Mouse (Mus musculus): ENCODE measurements around the gene Gm17402. TPM values are rescaled to one million over a fixed set of nuclear protein-coding genes. Genes with fewer than 3 reads are reported as not detected.

Gene Gm17402
- not detected for polyA plus RNA-seq (2017; shearing (Covaris generic))

- no peak for ATAC-seq
These were observed at the start of gene Gm17402 for GRCm38 (mm10) chr3:67375063-67375462. Gene Gm17402 (minus strand): TSS chr3:67375163.

DNA sequence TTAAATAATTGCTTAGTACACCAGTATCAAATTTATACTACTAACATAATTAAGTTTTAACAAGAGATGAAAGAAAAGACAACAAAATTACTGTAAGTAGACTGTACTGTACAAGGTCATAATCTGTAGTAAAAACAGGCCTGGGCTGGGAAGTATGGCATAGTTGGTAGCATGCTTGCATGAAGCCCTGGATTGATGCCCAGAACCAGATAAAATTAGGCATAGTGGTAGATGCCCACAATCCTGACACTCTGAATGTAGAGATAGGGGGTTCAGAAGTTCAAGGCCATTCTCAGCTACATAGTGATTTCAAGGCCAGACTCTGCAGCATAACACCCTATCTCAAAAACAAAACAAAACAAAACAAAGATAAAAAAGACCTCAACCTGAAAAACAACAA lies 3.3 kb upstream of the Gm17402 start:
- no peak for ATAC-seq

DNA sequence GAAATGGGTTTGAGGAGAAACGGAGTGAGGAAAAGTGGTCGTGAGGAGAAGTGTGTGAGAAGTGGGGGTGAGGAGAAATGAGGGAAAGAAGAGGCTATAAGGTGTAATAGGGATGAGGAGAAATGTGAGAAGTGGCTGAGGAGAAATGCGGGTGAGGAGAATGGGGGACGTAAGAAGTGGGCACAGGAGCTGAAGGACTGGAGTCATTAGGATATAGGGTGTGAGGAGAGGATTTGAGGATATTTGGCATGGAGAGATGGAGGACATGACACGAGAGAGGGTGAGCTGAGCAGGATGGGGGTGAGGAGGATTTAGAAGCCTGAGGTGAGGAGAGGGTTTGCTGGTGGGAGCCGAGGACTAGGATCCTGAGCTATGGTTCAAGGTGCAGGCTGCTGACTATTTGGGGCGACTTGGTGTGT lies 594 bp downstream of the Gm17402 start:
- no peak for ATAC-seq

DNA sequence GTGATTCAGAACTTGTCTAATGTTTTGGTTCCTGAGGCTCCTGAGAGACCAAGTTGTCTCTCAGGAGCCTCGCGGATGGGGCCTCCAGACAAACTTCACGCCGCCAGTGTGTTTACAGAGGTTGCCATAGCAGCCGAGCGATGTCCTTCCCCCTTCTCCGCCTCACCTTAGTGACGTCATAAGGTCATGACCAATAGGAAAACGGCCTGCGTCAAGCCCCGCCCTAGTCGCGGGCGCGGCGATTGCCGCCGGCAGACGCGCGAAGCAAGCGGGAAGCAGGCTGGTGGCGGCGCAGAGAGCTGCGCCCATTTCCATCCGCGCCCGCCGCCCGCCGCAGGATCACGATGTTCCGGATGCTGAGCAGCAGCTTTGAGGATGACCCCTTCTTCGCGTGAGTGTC lies 1.1 kb downstream of the Gm17402 start, which contains the start of gene Mlf1:
Gene Mlf1, plus strand, starts transcription at position 226 of the 400 bp plus-strand sequence.
- peak; percentile 95 for ATAC-seq

DNA sequence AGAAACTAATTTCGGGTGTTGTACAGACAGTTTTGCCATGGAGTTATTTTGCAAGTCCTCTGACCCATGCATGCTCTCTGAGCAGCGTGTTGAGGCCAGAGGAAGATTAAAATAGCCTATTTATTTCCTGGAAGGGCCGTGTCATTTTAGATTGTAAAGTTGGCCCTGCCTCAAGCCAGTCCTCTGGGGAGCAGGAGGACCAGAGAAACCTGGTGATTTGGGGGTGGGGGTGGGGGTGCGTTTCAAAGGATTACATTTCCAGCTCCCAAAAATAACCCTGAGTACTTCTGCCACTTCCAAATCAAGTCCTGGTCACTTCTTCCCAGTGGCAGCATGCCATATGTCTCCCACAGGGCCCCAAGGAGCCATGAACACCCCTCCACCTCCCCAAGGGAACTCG lies 2.2 kb downstream of the Gm17402 start:
- ATAC-seq = no peak

- no peak for ATAC-seq
These were observed 2.8 kb downstream of the Gm17402 start for GRCm38 (mm10) chr3:67372194-67372593.

DNA sequence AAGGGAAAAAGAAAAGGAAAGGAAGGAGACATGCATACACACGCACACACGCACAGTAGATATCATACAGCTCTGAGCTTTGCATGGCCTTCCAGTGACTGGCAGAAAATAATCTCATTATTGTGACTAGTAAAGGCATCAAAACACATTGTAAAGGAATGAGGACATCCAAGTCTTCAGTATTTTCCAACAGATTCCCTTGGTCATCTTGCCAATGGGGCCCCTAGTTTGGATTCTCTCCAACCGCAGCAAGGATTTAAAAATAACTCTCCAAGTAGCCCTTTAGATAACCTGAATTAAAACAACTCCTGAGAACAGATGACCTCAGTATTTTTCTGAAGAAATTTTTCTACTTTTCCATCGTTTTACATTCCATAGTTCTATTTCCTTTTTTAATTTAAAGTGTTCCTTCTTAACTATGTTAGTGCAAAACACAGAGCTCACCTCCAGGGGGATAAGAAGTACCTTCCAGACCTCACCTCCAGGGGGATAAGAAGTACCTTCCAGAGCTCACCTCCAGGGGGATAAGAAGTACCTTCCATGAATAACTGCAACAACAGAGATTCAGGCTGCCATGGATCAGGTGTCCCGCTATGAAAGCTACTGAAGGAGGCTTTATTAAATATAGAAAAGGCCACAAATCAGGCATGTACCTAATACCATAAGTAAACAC lies 5.4 kb downstream of the Gm17402 start:
- ATAC-seq = no peak

DNA sequence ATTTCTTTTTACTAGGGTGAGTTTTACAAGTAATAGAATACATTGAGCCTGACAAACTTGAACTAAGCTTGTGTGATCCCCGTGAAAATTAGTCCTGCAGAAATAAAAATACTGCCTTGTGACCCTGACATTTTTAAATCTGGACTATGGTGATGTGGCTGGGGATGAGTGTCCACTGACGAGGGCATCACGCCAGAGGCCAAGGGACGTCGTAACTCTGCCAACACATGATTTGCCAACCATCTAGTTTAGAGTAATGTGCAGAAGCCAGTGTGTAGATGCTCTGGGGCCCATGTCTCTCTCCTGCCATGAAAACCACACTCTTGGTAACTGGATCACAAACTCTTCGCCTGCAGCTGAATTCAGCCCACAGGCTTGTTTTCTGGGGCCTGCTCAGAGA lies 7.5 kb downstream of the Gm17402 start:
- ATAC-seq = no peak

DNA sequence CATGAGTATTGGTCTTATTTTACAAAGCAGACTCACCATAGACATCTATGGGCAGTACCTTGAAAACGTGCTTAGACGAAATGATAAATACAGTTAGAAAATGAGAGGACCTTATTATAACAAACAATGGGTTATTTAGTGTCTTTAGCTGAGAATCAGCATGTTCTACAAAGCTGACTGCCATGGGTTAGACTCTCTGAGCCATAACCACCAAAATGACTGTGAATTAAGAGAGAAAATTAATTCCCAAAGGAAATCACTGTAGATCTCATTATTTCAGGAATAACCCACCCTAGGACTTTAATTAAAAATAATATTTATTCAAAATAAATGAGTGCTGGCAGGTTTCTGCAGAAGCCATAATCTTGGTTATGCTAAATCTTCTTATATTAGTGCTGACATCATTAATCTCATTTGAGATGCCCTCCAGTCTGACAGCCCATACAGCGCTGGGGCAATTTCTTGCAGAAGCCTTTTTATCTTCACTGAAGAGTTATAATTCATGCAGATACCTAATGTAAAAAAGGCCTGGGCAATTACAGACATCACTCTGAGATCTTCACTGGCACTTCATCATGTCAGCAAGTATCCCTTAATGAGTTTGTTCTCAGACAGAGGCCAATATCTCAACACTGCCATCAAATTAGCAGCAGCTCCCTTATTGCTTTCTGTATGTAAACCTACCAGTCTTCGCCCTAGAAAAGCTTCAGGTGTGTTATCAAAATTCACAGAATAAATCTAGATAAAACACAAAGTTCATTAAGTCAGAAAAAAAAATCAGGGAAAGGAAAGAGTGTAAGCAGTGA lies 8.7 kb downstream of the Gm17402 start:
- no peak for ATAC-seq

DNA sequence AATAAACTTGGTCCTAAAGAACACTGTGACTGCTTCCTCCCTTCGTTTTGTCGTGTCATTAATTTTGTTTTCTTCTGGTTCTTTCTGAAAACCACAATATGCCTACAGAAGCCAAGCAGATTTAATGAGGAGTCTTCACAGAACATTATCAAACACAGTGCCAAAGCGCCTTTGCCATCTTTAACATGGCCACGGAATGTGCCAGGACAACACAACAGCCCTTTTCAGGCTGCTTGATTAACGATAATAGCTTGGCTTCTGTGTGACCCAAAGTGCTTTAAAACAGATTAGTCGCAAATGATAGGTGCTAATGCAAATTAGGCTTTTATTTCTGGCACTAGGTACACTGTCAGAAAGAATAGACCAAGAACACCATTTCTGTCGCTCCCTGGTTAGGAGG lies 16.6 kb downstream of the Gm17402 start:
- ATAC-seq = no peak

DNA sequence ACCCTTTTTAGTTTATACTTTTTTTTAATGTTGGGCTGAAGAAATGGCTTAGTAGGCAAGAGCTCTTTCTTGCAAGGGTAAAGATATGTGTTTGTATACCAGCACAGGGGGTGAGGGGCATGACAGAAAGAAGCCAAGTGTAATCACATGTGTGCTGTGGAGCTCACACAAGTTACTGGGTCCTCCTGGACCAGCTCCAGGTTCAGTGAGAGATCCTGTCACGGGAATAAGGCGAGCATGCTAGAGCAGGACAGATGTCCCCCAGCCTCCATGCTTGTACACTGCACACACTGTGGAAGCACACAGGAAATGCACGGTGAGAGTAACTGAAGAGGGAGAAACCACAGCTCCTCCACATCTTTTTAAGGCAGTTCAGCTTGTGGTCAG lies 22.2 kb downstream of the Gm17402 start:
- no peak for ATAC-seq

DNA sequence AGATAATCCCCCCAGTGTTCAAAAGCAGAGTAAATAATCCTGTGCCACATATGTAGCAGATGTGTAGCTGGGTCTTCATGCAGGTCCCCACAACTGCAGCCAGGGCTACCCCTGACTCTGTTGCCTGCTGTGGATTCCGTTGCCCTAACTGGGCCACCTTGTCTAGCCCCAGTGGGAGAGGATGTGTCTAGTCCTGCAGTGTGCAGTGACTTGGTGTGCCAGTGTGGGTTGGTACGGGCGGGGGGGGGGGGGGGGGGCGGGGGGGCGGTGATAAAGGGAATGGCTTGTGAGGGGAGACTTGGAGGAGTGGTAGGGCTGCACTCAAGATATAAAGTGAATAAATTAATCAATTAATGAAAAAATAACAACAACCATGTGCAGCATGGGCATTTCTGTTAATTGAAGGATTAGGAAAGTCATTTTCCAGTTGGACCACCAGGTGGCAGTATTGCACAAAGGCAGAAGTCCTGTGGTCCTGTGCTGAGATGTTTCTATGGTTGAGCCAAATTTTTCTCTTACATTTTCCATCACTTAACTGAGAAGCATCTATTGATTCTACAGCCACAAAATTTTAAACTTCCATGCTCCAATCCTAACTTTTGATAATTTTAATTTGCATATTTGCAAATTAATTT lies 22.7 kb downstream of the Gm17402 start:
- peak; percentile 64 for ATAC-seq

DNA sequence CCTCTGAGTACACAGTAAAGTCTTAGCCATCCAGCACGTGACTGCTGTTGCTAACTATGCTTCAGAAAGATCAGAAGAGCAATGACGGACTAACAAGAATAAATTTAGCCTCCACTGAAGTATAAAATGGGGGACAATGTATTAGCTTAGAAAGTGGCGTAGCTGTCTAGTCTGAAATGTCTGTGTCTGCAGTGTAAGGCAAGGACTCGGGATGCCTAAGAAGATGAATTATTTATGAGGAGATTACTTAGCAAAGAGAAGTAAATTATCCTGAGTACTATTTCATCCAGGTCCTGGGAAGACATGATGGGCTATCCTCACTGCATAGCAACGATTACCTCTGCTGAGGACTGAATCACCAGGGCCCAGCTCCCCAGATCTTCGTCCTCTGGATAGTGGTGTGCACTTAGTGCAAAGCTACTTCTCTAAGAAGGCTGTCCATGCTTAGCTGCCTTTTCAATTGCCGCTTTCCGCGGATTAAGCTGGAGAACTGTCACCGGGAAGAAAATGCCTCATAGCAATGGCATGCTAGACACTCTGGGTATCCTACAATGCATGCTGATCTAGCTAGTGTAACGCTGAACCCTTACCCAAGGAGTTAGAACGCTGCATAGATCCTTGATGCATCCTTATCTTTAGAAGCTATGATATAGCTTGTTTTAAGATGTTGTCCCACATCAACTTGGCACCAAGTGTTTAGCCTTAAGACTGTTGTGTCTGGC lies 23.4 kb downstream of the Gm17402 start:
- no peak for ATAC-seq

- ATAC-seq = no peak
These were observed 28.3 kb downstream of the Gm17402 start for GRCm38 (mm10) chr3:67346674-67347073.

DNA sequence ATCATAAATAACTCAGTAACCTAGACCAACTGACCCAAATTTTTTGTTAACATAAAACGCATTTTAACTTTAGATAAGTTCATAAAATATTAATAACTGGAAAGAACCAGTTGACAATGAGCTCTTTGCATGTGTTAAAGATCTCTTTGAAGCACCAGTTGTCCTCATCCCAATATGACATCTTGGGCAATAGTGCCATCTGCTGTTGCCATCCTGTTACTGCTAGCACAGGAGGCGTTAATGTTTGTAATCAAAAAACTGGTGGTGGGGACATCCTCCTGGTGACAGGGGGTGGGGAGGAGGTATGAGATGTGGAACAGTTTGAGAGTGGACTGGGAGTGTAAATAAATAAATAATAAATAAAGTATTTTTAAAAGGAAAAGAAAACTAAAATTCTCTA lies 30.4 kb downstream of the Gm17402 start:
- peak; percentile 63 for ATAC-seq

DNA sequence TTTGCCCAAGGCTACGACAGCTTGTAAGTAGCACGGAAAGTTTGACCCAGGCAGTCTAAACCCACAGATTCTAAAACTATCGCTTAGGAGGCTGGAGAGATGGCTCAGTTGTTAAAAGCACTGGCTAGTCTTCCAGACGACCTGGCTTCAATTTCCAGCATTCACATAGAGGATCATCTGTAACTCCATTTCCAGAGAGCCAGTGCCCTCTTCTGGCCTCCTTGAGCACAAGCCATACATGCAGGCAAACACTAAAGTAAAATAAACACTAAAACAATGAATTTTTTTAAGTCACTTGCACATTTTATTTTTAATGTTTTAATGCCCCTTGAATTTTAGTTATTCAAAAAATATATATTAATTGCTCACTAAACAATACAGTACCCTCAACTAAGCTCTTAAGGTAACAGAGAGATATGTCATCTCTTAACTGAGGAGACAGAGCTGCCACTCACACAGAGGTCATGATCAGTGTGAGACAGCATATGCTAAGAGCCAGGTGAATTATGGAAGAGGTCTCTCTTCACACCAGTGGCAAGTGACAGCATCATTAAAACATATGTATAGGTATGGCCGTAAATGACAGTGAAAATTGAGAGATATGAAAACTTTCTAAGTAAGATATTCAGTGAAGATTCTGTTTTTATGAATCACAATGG lies 31.8 kb downstream of the Gm17402 start:
- ATAC-seq = no peak

- ATAC-seq = no peak
These were observed 34.0 kb downstream of the Gm17402 start for GRCm38 (mm10) chr3:67340921-67341320.

- no peak for ATAC-seq
These were observed 35.4 kb downstream of the Gm17402 start for GRCm38 (mm10) chr3:67339558-67339957.

- no peak for ATAC-seq
These were observed 52.5 kb downstream of the Gm17402 start for GRCm38 (mm10) chr3:67322422-67322821.

Measured in CD4-positive, CD25-positive, alpha-beta regulatory T cell, adult 4 months (primary cell).